Mouse (Mus musculus): ENCODE data around the gene Tmem131. TPM values are rescaled to one million over a fixed set of nuclear protein-coding genes. Genes with fewer than 3 reads are reported as not detected.

The Tmem131 gene
- total and polyA plus RNA-seq, 2 experiments from 2014 or later = 9.4 to 29.3 TPM

DNA sequence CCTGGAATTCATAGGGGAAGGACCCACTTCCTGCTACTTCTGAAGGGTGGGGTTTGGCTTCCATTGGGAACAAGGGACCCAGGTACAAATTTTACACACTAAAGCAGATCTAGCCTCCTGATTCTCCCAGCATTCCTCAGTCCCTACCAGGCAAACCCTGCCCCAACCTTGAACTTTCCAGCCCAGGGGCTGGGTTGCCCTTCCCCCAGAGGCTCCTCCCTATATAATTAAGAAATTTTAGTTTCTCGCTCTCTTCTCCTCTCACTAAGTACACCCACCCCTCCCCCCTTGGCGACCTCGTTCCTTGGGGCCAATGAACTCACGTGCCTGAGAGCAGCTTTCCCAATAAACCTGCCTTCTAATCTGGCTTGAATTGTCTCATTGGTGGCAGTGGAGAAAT lies 40.3 kb upstream of the Tmem131 start:
- no peaks in the 10 kb centered on the region for H3K36me3 ChIP-seq (ENCODE audit: insufficient read depth)
- no peaks in the 10 kb centered on the region for H3K9me3 ChIP-seq (ENCODE audit: low read length)
- H3K27ac ChIP-seq (ENCODE audit: low read depth, low read length) = no peak overlapping the region
- H3K4me1 ChIP-seq (ENCODE audit: insufficient read depth) = no peaks in the 10 kb centered on the region
- H3K27me3 ChIP-seq (ENCODE audit: insufficient read depth, low read length) = no peaks in the 10 kb centered on the region
- H3K4me3 ChIP-seq (ENCODE audit: low read depth, low read length) = no peak overlapping the region
- H3K9ac ChIP-seq = no peak overlapping the region
- TF ChIP-seq CTCF (IDR thresholded peaks at IDR 0.05; ENCODE audit: low read depth) = no peak
- no peak overlapping the region for H3K4me2 ChIP-seq (ENCODE audit: low read depth)
- ATAC-seq (no peak), DNase-seq (no peak)
- 35% methylated on average over 4 of the region's 4 CpGs for WGBS

- no peak overlapping the region for H3K27ac ChIP-seq (ENCODE audit: low read depth, low read length)
- no peaks in the 10 kb centered on the region for H3K4me1 ChIP-seq (ENCODE audit: insufficient read depth)
- H3K36me3 ChIP-seq (ENCODE audit: insufficient read depth) = no peaks in the 10 kb centered on the region
- DNase-seq = no peak
- TF ChIP-seq CTCF (IDR thresholded peaks at IDR 0.05; ENCODE audit: low read depth) = no peak
- H3K9me3 ChIP-seq (ENCODE audit: low read length) = no peaks in the 10 kb centered on the region
- H3K4me2 ChIP-seq (ENCODE audit: low read depth) = no peak overlapping the region
- 87% methylated on average over 9 of the region's 9 CpGs for WGBS
- ATAC-seq = no peak
- no peak overlapping the region for H3K9ac ChIP-seq
- no peaks in the 10 kb centered on the region for H3K27me3 ChIP-seq (ENCODE audit: insufficient read depth, low read length)
- H3K4me3 ChIP-seq (ENCODE audit: low read depth, low read length) = no peak overlapping the region
Measured at GRCm38 (mm10) chr1:36982191-36982961, 38.9 kb upstream of the Tmem131 start.

- 87% methylated on average over 4 of the region's 4 CpGs for WGBS
- DNase-seq (no peak), ATAC-seq (no peak)
- H3K9ac ChIP-seq = no peak overlapping the region
- no peaks in the 10 kb centered on the region for H3K36me3 ChIP-seq (ENCODE audit: insufficient read depth)
- no peaks in the 10 kb centered on the region for H3K9me3 ChIP-seq (ENCODE audit: low read length)
- H3K4me3 ChIP-seq (ENCODE audit: low read depth, low read length) = no peak overlapping the region
- H3K4me1 ChIP-seq (ENCODE audit: insufficient read depth) = no peaks in the 10 kb centered on the region
- H3K27me3 ChIP-seq (ENCODE audit: insufficient read depth, low read length) = no peaks in the 10 kb centered on the region
- no peak for TF ChIP-seq CTCF (IDR thresholded peaks at IDR 0.05; ENCODE audit: low read depth)
- H3K4me2 ChIP-seq (ENCODE audit: low read depth) = no peak overlapping the region
- no peak overlapping the region for H3K27ac ChIP-seq (ENCODE audit: low read depth, low read length)
Measured at GRCm38 (mm10) chr1:36976770-36977169, 33.3 kb upstream of the Tmem131 start.

DNA sequence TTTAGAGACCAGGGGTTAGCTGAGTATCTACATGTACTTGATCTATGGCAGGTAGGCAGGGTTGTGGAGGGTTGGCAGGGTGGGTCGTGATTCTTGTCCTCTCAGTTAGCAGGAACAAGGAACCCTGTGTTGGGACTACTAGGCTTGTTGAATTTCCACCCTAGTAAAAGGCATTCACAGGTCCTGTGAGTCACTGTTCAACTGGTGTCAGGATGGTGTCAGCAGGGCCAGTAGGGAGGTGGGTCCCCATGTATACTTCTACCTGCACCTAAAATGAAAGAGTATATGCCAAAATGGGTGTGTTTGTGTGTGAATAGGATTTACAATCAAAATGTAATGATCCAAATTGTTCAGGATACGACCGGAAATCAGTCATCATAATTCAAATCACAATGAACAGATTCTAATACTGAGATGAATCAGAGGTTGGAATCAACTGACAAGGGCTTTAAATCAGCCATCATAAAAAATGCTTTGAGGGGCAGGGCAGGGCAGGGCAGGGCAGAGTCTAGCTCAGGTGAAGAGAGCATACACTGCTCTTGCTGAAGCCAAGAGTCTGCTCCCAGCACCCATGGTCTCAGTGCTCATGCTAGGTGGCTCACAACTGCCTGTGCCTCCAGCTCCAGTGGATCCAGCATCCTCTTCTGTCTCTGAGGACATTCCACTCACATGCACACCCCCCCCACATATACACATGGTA lies 27.6 kb upstream of the Tmem131 start:
- Histone ChIP-seq H3K27ac (ENCODE audit: low read depth, low read length) (no peak overlapping the region), H3K4me2 (ENCODE audit: low read depth) (no peak overlapping the region), H3K9ac (no peak overlapping the region), H3K4me3 (ENCODE audit: low read depth, low read length) (no peak overlapping the region), H3K9me3 (ENCODE audit: low read length) (no peaks in the 10 kb centered on the region), H3K36me3 (ENCODE audit: insufficient read depth) (no peaks in the 10 kb centered on the region), H3K27me3 (ENCODE audit: insufficient read depth, low read length) (no peaks in the 10 kb centered on the region), H3K4me1 (ENCODE audit: insufficient read depth) (no peaks in the 10 kb centered on the region)
- no peak for ATAC-seq
- WGBS = 91% methylated on average over 3 of the region's 3 CpGs
- TF ChIP-seq CTCF (IDR thresholded peaks at IDR 0.05; ENCODE audit: low read depth) = no peak
- DNase-seq = no peak

- H3K4me1 ChIP-seq (ENCODE audit: insufficient read depth) = no peaks in the 10 kb centered on the region
- H3K27me3 ChIP-seq (ENCODE audit: insufficient read depth, low read length) = no peaks in the 10 kb centered on the region
- no peak overlapping the region for H3K9ac ChIP-seq
- no peak overlapping the region for H3K27ac ChIP-seq (ENCODE audit: low read depth, low read length)
- ATAC-seq = no peak
- no peak for DNase-seq
- H3K4me2 ChIP-seq (ENCODE audit: low read depth) = no peak overlapping the region
- TF ChIP-seq CTCF (IDR thresholded peaks at IDR 0.05; ENCODE audit: low read depth) = no peak
- H3K36me3 ChIP-seq (ENCODE audit: insufficient read depth) = no peaks in the 10 kb centered on the region
- H3K4me3 ChIP-seq (ENCODE audit: low read depth, low read length) = no peak overlapping the region
- H3K9me3 ChIP-seq (ENCODE audit: low read length) = no peaks in the 10 kb centered on the region
- WGBS = 95% methylated on average over 5 of the region's 5 CpGs
Measured at GRCm38 (mm10) chr1:36965831-36966230, 22.4 kb upstream of the Tmem131 start.

- WGBS = 71% methylated on average over 10 of the region's 10 CpGs
- no peak for TF ChIP-seq CTCF (IDR thresholded peaks at IDR 0.05; ENCODE audit: low read depth)
- Histone ChIP-seq H3K36me3 (ENCODE audit: insufficient read depth) (no peaks in the 10 kb centered on the region), H3K27ac (ENCODE audit: low read depth, low read length) (no peak overlapping the region), H3K9me3 (ENCODE audit: low read length) (no peaks in the 10 kb centered on the region), H3K4me2 (ENCODE audit: low read depth) (no peak overlapping the region), H3K4me3 (ENCODE audit: low read depth, low read length) (no peak overlapping the region), H3K9ac (no peak overlapping the region), H3K27me3 (ENCODE audit: insufficient read depth, low read length) (no peaks in the 10 kb centered on the region), H3K4me1 (ENCODE audit: insufficient read depth) (no peaks in the 10 kb centered on the region)
- ATAC-seq = no peak
- no peak for DNase-seq
Measured at GRCm38 (mm10) chr1:36962379-36963176, 19.1 kb upstream of the Tmem131 start.

All from forebrain, postnatal 0 days (tissue).